Mouse (Mus musculus) CH12.LX (cell line): ENCODE data around the gene Tkfc.

Experiments
- CTCF ChIP-seq, 2 experiments: IDR thresholded peaks in 1 of 2; conservative IDR thresholded peaks in 1 of 2; 2 replicates each; pipeline ENCODE4 v1.5.1; 2011 to 2012; ENCODE audit warnings: low read depth in 2 of 2, low read length in 2 of 2, improper control_type of control experiment in 1 of 2, inconsistent platforms in 1 of 2, mild to moderate bottlenecking in 1 of 2, moderate library complexity in 1 of 2
- EP300 ChIP-seq: IDR thresholded peaks from 2 replicates; pipeline ENCODE4 v1.6.1; 2011; ENCODE audit warnings: low read length, improper control_type of control experiment
- JUN ChIP-seq: IDR thresholded peaks from 2 replicates; pipeline ENCODE4 v1.6.1; 2011; ENCODE audit warnings: low read depth, mild to moderate bottlenecking, low read length, improper control_type of control experiment, moderate library complexity; ENCODE audit not compliant: insufficient read depth
- POLR2A ChIP-seq: IDR thresholded peaks from 2 replicates; pipeline ENCODE4 v1.6.1; 2011; ENCODE audit warnings: low read depth, mild to moderate bottlenecking, improper control_type of control experiment, low read length
- RAD21 ChIP-seq: IDR thresholded peaks from 2 replicates; pipeline ENCODE4 v1.6.1; 2011; ENCODE audit warnings: low read depth, mild to moderate bottlenecking, low read length, improper control_type of control experiment, moderate library complexity
- USF1 ChIP-seq: IDR thresholded peaks from 2 replicates; pipeline ENCODE4 v1.6.1; 2014; ENCODE audit warnings: low read depth, mild to moderate bottlenecking, inconsistent platforms, low read length, improper control_type of control experiment
- USF2 ChIP-seq: conservative IDR thresholded peaks from 2 replicates; pipeline ENCODE4 v1.6.1; 2011; ENCODE audit warnings: low read depth, low read length, improper control_type of control experiment
- ZC3H11A ChIP-seq: IDR thresholded peaks from 2 replicates; pipeline ENCODE4 v1.6.1; 2012; ENCODE audit warnings: low read depth, mild to moderate bottlenecking, inconsistent platforms, low read length, improper control_type of control experiment
- ZMIZ1 ChIP-seq: IDR thresholded peaks from 2 replicates; pipeline ENCODE4 v1.6.1; 2012; ENCODE audit warnings: low read depth, mild to moderate bottlenecking, inconsistent platforms, low read length, improper control_type of control experiment

- TF ChIP-seq POLR2A, result peak; percentile 63
- peak; percentile 73 for TF ChIP-seq ZMIZ1
- TF ChIP-seq USF1, result no peak
- TF ChIP-seq RAD21, result no peak
- no peak for TF ChIP-seq ZC3H11A
- no peak for TF ChIP-seq CTCF (conservative IDR thresholded peaks at IDR 0.05 in 1 of 2, IDR thresholded peaks at IDR 0.05 in 1 of 2; ENCODE audit: low read depth in 2 of 2, low read length in 2 of 2)
- TF ChIP-seq EP300, result peak; percentile 81
- no peak for TF ChIP-seq JUN
- no peak for TF ChIP-seq USF2
Measured at GRCm38 (mm10) chr19:10581984-10582383, 23.5 kb downstream of the Tkfc start.
